Mouse (Mus musculus) liver, postnatal 0 days (tissue): ENCODE data around the gene P3h3. TPM values are rescaled to one million over a fixed set of nuclear protein-coding genes. Genes with fewer than 3 reads are reported as not detected.
A peak's percentile ranks its signal among the peaks of the same experiment; 100 is the strongest.

ENCODE experiments used
- ATAC-seq: fragments of 200-750 bp; cut with Nextera tagmentation; 2 replicates; pipeline ENCODE4 v1.8.0; 2017; ENCODE audit warnings: mild to moderate bottlenecking, moderate library complexity
- DNase-seq: peaks from one replicate; pipeline ENCODE4 v3.0.0-alpha.2; 2016
- H3K27ac ChIP-seq: fragments of 300-500 bp; sonication (generic); 2 replicates; pipeline ENCODE4 v1.5.1; 2014; ENCODE audit warnings: antibody characterized with exemption, moderate library complexity, mild to moderate bottlenecking, low read depth
- H3K27me3 ChIP-seq: fragments of 300-500 bp; sonication (generic); 2 replicates; pipeline ENCODE4 v1.6.1; 2014; ENCODE audit warnings: low read length, control low read depth, mixed read lengths; ENCODE audit not compliant: insufficient read depth
- H3K36me3 ChIP-seq: fragments of 300-500 bp; sonication (generic); replicated peaks from 2 replicates; pipeline ENCODE4 v1.6.1; 2014; ENCODE audit warnings: mild to moderate bottlenecking, control low read depth, low read length, moderate library complexity, mixed read lengths; ENCODE audit not compliant: insufficient read depth
- H3K4me1 ChIP-seq: fragments of 300-500 bp; sonication (generic); 2 replicates; pipeline ENCODE4 v1.6.1; 2014; ENCODE audit warnings: antibody characterized with exemption, mild to moderate bottlenecking, control low read depth; ENCODE audit not compliant: insufficient read depth
- H3K4me2 ChIP-seq: fragments of 300-500 bp; sonication (generic); 2 replicates; pipeline ENCODE4 v1.6.1; 2014; ENCODE audit warnings: low read depth, mild to moderate bottlenecking, low read length, moderate library complexity, mixed read lengths
- H3K4me3 ChIP-seq: fragments of 300-500 bp; sonication (generic); 2 replicates; pipeline ENCODE4 v1.5.1; 2014; ENCODE audit warnings: low read depth, low read length
- H3K9ac ChIP-seq: fragments of 300-500 bp; sonication (generic); replicated peaks from 2 replicates; pipeline ENCODE4 v1.6.1; 2014; ENCODE audit warnings: mild to moderate bottlenecking, moderate library complexity
- H3K9me3 ChIP-seq: fragments of 300-500 bp; sonication (generic); 2 replicates; pipeline ENCODE4 v1.6.1; 2016; ENCODE audit warnings: mild to moderate bottlenecking, control low read depth, low read length, mixed read lengths
- CTCF ChIP-seq: sonication (generic); IDR thresholded peaks from 2 replicates; pipeline ENCODE4 v1.5.1; 2016; ENCODE audit warnings: antibody characterized with exemption, low read depth
- EP300 ChIP-seq: IDR thresholded peaks from 2 replicates; pipeline ENCODE4 v1.6.1; 2016; ENCODE audit warnings: antibody characterized with exemption, low read depth, mild to moderate bottlenecking
- WGBS: fragments of 180-500 bp; shearing (Covaris S2); extraction: QIAGEN DNeasy Blood & Tissue Kit; methylation state at CpG from one replicate; pipeline ENCODE4 v1.1.7; 2014; ENCODE audit not compliant: insufficient replicate concordance; 5-methylcytosine and 5-hydroxymethylcytosine counted together
- polyA plus RNA-seq: library from polyadenylated mRNA; unstranded; fragments of >200 nt; fragmentation: Nextera tagmentation; extraction: Ambion mirVana; gene quantifications from 2 replicates; pipeline ENCODE4 v1.2.1, GENCODE M21; 2015

P3h3 gene
- polyA plus RNA-seq, 1 experiment from 2014 or later: 0.80 TPM

DNA sequence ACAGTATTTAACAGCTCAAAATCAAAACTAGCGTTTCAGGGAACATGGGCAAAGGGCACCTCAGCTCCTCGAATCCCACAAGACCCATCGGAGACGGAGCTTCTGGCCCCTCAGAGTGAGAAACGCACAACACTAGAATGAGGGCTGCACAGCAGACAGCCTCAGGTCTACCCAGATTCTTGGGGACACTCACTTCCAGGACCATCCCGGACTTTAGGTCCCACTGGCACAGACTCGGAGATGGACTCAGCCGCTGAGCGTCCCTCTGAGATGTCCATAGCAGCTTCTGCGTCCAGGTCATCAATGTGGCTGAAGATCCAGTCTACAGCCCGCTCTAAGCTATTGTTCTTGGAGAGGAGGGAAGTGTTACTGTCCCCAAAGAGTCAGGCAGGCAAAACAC is 40.4 kb downstream of the P3h3 start:
- 87% methylated on average over 11 of the region's 11 CpGs for WGBS
- Histone ChIP-seq H3K9me3 (no peaks in the 10 kb centered on the region), H3K4me3 (no peak overlapping the region), H3K27ac (no peak overlapping the region), H3K27me3 (no peaks in the 10 kb centered on the region), H3K4me1 (peaks cover 23% of the 10 kb centered on the region), H3K4me2 (no peak overlapping the region), H3K9ac (no peak overlapping the region), H3K36me3 (peaks cover 64% of the 10 kb centered on the region)
- DNase-seq (no peak), ATAC-seq (no peak)
- TF ChIP-seq EP300: no peak

DNA sequence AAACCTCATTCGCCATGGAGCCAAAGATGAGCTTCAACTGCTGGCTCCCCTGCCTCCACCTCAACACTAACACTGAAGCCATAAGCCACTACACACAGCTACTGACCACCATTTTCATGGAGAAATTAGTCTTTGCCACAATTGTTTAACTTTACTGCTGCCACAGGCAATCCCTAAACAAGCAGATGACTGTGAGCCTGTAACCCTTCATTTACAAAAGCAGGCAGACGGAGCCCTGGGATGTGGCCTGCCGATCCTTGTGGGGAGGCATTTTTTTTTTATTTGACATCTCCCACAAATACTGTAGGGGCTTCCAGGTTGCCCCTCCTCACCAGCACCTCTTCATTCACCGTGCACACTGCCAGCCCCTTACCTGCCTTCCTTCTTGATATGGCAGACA is 40.9 kb downstream of the P3h3 start:
- 93% methylated on average over 4 of the region's 4 CpGs for WGBS

DNA sequence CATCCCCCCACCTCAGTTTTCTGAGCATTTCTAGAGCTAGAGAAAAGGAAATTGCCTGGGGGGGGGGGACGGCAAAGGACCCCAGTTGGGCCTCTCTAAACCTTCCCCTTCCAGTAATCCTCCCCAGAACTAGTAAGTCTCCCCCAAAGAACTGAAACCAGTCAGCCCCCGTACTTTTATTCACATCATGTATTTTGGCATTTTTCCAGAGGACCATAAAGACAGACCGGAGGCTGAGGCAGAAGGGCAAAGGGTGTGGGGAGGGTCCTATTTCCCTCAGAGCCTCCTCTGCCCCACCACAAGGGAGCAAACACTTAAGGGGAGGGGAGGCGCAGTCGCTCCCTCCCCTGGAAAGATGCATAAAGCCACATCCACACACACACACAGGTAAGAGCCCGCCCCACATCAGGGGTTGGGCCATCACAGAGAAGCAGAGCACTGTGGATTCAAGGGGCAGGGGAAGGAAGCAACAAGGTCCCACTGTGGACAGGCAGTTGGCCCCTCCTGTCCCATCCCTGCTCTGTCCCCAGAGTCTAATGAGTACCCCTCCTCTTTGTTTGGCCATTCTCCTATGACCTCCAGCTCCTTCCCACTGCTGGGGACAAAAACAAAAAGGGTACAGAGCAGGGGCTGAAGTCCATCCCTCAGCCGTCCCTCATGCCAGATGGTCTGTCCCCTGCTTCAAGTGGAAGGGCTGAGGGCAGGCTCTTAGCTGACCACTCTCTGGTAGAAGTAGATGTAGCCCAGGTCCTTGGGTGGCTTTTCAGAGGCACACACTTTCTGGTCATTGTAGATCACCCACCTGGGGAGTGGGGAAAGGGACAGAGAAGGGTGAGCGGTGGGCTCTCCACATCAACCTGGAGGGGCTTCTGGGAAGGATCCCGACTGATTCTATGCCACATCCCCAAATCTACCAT is 42.4 kb downstream of the P3h3 start:
- H3K36me3 ChIP-seq: peaks cover 61% of the 10 kb centered on the region
- H3K4me1 ChIP-seq: peaks cover 34% of the 10 kb centered on the region
- no peak for DNase-seq
- 65% methylated on average over 9 of the region's 9 CpGs for WGBS
- H3K4me2 ChIP-seq: peak overlapping the region; percentile 99
- no peak overlapping the region for H3K27ac ChIP-seq
- H3K9me3 ChIP-seq: no peaks in the 10 kb centered on the region
- no peak for ATAC-seq
- no peak for TF ChIP-seq CTCF
- TF ChIP-seq EP300: no peak
- no peak overlapping the region for H3K4me3 ChIP-seq
- H3K9ac ChIP-seq: no peak overlapping the region
- no peaks in the 10 kb centered on the region for H3K27me3 ChIP-seq

More for the DNA sequence above, 40.9 kb downstream of the P3h3 start:
- ATAC-seq (no peak), DNase-seq (no peak)
- no peaks in the 10 kb centered on the region for H3K9me3 ChIP-seq
- no peak for TF ChIP-seq CTCF
- no peak for TF ChIP-seq EP300
- no peak overlapping the region for H3K27ac ChIP-seq
- H3K4me2 ChIP-seq: no peak overlapping the region
- no peak overlapping the region for H3K4me3 ChIP-seq
- no peak overlapping the region for H3K9ac ChIP-seq
- H3K4me1 ChIP-seq: peaks cover 28% of the 10 kb centered on the region
- peaks cover 64% of the 10 kb centered on the region for H3K36me3 ChIP-seq
- H3K27me3 ChIP-seq: no peaks in the 10 kb centered on the region

DNA sequence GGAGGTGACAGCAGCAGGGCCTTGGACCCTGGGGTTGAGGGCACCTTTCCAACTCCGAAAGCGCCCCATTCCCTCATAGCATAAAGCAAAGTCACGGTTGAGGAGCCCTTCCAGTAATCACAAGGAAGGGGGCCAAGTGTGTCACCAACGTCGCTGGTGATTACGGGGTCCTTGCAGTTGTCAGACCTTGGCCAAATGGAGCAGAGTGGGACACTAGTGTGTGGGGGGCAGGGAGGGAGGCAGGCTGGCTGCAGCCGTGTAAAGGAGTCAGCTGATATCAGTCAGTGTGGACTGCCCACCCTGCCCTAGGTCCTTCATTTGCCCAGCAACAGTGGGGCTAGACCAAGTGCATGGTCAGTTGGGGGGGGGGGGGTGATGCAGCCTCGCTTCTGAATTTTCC is 43.1 kb downstream of the P3h3 start:
- ATAC-seq (peak; percentile 5), DNase-seq (no peak)
- Histone ChIP-seq H3K27me3 (no peaks in the 10 kb centered on the region), H3K9ac (no peak overlapping the region; the same call in 1 of the 2 replicates), H3K4me1 (peaks cover 41% of the 10 kb centered on the region), H3K4me2 (peak overlapping the region; percentile 99), H3K9me3 (no peaks in the 10 kb centered on the region), H3K36me3 (peaks cover 56% of the 10 kb centered on the region), H3K4me3 (peak overlapping the region; percentile 85), H3K27ac (no peak overlapping the region)
- WGBS: 35% methylated on average over 8 of the region's 8 CpGs
- no peak for TF ChIP-seq CTCF
- no peak for TF ChIP-seq EP300

DNA sequence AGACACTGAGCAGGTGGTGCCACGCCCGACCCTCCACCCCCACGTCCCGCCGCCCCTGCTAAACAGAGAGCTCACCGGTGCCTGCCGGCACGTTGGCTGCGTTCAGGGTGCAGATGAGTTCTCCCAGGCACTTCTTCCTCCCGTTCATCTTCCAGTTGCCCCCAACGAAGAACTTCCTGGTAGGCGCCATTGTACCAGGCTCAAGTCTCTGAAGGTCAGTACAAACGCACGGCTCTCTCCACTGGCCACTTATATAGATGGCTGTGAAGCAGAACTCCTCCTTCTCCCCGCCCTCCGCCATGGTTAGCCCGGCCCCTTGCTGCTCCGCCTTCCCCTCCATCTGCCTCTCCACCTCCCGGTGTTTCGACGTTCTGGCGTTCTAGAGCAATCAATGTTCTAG is 43.6 kb downstream of the P3h3 start, which contains the start of gene Tpi1:
TSS of gene Tpi1 (minus strand) at position 364 of the 400 bp plus-strand sequence.
- no peaks in the 10 kb centered on the region for H3K27me3 ChIP-seq
- peaks cover 41% of the 10 kb centered on the region for H3K4me1 ChIP-seq
- H3K4me2 ChIP-seq: peak within 1 kb of the TSS; percentile 99
- no peaks in the 10 kb centered on the region for H3K9me3 ChIP-seq
- H3K9ac ChIP-seq: peak within 1 kb of the TSS; percentile 93
- peak within 1 kb of the TSS; percentile 85 for H3K4me3 ChIP-seq
- peak within 1 kb of the TSS; percentile 96 for H3K27ac ChIP-seq
- under 1% methylated on average over 22 of the region's 22 CpGs for WGBS
- TF ChIP-seq CTCF (no peak), EP300 (no peak)
- peaks cover 51% of the 10 kb centered on the region for H3K36me3 ChIP-seq
- DNase-seq: peak; percentile 92
- ATAC-seq: peak; percentile 84

DNA sequence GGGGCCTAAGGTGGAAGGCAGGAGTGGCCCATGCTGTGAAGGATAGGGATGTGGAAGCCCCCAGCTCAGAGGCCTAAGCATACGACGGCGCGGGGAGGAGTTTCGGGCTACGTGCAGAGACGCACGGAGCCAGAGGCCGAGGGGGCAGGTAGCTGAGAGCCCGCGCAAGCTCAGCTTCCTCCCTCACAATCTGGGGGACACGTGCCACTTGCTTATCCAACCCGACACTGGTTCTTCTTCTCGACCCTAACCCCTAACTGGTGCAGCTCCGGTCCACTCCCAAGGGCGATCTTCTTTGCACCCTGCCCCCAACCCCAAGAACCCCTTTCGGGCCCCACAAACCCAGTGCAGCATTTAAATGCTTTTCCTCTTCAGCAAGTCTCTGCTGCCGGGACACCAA is 44.1 kb downstream of the P3h3 start:
- TF ChIP-seq CTCF (no peak), EP300 (no peak)
- no peaks in the 10 kb centered on the region for H3K27me3 ChIP-seq
- peak; percentile 55 for ATAC-seq
- H3K9ac ChIP-seq: peak overlapping the region; percentile 93
- peak overlapping the region; percentile 96 for H3K27ac ChIP-seq
- no peaks in the 10 kb centered on the region for H3K9me3 ChIP-seq
- 0% methylated on average over 18 of the region's 18 CpGs for WGBS
- H3K36me3 ChIP-seq: peaks cover 47% of the 10 kb centered on the region
- peaks cover 41% of the 10 kb centered on the region for H3K4me1 ChIP-seq
- H3K4me2 ChIP-seq: peak overlapping the region; percentile 99
- DNase-seq: peak; percentile 74
- peak overlapping the region; percentile 85 for H3K4me3 ChIP-seq
